Mouse (Mus musculus) cerebellum, postnatal 25 days (tissue): ENCODE measurements around the gene Rassf3.

Source experiments
- DNase-seq, 2 experiments: peaks; one replicate each; pipeline ENCODE4 v3.0.0; 2021; ENCODE audit warnings: mixed read lengths in 2 of 2

Gene Rassf3

DNA sequence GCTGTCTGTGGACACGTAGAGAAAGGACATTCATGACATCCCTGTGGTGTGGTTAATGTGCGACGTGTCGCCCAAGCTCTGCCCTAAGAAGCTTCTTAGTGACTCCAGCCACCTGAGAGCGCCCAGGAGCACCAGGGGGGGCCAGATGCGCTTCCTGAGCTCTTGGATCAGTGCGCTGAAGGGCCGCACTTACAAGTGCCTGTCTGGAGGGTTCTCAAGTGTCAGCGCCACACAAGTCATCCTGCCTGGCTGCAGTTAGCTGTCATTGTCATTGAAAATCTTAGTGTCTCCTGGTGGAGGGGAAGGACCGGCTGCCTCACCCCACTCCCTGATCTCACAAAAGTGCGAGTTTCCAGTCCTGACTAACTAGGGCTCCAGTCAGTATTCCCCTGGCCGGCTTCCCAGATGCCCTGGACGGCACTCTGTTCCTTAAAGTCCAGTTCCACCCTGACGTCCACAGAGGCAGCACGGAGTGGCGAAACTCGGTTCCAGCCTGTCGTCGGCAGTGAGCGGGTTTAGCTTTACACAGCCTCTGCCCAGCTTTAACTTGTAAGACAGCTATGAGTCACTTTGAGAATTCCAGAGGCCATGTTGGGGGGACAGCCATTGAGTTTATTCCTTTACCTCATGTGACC is 80.5 kb downstream of the Rassf3 start:
- no peak for DNase-seq

DNA sequence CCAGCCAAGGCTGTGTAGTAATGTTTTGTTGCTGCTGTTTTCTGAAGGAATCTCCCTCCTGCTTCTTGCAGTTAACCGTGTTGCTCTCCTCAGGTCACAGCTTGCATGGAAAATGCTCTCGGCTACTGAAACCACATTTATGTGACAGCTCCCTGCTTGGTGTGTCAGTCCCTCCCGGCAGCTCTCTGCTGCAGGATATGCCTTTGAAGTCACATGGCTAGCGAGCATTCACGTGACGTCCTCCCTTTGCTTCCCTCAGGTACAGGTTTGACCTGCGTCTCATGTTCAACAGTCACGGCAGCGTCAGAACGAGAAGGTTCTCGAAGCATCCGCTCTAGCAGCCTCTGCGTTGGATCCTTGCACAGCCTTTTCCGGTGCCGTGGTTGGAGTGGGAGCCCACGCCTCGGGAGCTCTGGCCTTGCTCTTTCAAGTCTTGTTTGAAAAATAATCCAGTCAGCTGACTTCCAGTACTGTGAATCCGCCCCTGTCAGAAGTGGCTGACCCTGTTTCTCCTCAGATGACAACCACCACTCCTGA is 81.3 kb downstream of the Rassf3 start:
- no peak for DNase-seq

DNA sequence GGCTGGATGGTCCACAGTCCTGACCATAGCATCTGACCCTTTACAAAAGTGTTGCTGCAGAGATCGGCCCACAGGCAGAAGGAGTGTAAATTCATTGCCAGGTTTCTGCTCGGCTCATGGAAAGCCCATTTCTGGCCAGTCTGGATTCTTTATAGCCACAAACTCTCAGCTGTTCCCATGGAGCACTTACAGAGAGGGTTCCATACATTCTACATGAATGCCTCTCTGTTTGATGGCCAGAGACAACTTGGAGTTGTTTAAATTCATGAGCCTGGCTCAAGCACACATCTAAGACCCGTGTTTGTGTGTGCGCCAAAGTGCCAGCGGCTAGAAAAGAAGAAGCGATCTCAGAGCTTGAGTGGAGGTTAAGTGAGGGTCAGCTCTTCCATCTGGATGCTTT is 81.9 kb downstream of the Rassf3 start:
- DNase-seq = no peak

DNA sequence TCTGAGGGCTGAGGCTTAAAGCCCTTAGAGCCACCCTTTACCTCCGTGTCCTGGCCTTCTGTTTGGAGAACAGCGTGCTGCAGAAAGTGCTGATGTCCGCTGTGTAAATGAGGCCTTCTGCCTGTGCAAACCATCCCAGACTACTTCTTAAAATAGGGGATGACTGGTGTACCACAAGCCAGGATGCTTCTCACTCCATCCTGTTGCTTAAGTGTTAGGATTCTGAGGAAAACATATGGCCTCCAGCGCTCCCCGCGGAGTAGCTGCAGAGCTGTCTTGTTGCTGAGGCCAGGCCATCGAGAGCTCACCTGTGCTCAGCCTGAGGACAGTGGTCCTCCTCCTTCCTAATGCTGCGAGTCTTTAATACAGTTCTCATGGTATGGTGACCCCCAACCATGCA is 84.2 kb downstream of the Rassf3 start:
- peak; percentile 37 to 56 for DNase-seq

DNA sequence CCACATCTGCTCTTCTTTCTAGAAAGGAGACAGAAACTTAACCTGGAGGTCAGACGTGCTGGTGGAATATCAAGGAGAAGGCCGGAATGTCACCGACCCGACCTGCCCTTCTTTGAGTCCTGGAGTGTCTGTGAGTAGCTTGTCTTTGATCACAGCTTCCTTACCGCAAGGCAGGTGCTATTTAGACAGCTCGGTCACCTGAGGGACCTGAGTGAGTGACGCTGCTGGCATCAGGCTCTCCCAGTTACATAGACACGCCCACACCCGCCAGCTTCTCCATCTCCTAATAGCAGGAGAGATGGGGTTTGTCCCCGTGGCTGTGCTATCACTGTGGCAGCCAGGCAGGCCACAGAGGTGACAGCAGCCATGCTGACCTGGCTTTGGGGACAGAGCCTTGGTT is 85.5 kb downstream of the Rassf3 start:
- no peak for DNase-seq

DNA sequence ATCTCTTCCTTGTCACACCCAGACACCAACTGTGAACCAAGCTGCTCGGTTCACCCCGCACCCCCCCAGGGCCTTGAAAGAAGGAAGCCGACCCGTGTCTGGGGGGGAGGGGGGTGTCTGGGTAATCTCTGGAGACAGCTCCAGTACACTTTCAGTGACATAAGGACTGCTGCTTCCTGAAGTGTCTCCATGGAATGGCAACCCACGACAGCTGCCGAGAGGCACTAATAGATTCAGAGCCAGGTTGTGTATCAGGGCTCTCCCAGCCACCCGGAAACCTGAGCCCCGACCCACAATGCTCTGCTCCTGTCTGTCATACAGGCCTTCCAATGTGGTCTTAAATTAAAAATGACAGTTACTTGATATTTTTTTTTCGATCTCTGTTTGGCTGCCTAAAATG is 89.8 kb downstream of the Rassf3 start:
- DNase-seq = peak in 1 of 2 experiments; percentile 21

DNA sequence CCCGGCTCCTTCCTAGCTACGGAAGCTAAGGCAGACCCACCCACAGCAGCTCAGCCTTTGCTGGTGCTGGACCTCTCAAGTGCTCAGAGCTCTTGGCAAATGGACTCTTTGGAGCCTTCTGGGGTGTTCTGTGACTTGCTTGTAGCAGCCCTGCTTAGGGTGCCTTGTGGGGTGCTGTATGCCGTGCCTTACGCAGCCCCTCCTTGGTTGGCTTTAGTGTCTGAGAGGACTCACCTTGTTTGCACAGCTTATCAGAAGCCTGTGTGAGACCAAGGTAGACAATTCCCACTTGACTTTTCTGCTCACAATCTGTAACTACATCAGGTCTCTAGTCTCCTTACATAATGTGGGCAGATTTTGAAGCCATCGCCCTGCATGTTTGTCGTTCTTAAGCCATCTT is 90.5 kb downstream of the Rassf3 start:
- DNase-seq = no peak

DNA sequence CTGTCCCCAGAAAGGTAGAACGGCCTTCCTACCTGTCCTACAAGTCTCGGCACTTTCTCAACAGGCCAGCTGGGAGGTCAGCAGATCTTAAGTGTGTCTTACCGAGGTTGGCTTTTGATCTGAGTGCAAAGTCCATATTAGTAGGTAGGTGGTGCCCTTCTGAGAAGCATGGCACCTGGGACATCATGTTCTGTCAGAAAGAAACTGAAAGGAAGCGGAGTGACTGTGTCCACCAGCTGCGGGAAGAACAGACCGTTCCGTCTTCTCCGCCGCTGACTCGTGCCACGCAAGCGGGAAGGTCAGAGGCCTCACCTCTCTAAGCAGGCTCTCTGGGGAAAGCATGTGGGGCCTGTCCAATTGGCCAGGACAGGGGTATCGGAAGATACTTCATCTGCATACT is 91.4 kb downstream of the Rassf3 start:
- DNase-seq = no peak

DNA sequence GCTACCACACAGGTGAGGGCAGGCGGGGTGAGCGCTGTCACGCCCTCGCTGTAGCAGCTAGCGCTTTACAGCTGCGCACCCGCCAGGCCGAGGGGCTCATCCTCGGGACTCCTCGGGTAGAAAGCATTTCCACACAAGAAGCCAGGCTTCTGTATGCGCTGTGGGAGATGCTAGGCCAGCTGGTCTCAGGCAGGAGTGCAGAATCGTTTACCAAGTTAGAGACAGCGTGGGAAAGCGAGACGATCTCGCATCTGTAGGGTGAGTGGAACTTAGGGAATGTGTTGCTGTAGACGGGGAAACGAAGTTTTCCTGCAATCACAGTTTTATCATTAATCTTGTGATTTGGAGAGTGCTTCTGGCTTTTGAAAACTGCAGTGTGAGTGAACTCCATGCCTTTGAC is 94.9 kb downstream of the Rassf3 start:
- DNase-seq = no peak

DNA sequence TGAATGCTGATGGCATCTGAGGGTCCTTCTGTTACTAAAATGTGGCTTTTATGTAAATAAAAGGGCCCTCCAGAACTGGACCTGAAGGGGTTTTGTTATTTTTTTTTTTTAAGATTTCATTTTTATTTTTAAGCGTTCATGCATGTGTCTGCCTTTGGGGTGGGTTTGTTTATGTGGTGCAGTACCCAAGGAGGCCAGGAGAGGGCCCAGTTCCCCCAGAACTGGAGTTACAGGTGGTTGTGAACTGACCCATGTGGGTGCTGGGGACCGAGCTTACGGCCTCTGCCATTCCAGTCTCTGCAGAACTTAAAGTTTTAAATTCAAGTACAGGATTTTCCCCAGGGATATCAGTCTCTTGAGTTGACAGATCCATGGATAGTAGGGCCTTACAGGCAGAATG is 96.8 kb downstream of the Rassf3 start:
- DNase-seq = no peak

DNA sequence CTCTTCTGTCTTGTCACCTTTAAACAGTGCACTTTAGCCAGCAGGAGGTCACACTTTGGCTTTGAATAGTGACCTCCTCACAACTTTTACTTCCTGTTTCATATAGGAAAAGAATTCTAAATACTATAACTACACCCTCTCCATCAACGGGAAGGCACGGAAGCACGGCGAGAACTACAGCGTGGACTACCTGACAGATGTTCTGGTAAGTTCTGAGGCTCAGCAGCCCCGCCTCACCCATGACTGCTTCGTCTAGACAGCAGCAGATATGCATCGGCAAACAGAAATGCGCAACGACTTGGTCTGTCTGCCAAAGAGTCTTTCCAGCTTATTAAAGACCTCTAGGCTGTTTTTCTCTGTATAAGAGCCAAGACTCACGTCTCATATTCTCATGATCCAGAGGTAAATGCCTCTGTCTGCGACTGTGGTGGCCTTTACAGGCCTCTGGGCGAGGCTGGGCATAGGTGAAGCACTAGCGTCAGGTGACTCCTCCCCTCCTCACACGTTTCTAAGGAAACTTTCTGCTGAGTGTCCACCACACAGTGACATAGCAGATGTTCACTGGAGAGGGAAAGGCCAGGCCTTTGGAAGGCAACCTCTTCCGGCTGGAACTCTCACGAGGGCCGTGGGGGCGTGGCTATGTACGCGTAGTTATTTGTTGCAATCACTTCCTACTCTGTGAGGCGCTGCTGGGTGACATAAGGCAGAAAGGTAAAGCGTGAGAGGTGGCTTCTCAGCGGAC is 99.4 kb downstream of the Rassf3 start:
- no peak for DNase-seq

DNA sequence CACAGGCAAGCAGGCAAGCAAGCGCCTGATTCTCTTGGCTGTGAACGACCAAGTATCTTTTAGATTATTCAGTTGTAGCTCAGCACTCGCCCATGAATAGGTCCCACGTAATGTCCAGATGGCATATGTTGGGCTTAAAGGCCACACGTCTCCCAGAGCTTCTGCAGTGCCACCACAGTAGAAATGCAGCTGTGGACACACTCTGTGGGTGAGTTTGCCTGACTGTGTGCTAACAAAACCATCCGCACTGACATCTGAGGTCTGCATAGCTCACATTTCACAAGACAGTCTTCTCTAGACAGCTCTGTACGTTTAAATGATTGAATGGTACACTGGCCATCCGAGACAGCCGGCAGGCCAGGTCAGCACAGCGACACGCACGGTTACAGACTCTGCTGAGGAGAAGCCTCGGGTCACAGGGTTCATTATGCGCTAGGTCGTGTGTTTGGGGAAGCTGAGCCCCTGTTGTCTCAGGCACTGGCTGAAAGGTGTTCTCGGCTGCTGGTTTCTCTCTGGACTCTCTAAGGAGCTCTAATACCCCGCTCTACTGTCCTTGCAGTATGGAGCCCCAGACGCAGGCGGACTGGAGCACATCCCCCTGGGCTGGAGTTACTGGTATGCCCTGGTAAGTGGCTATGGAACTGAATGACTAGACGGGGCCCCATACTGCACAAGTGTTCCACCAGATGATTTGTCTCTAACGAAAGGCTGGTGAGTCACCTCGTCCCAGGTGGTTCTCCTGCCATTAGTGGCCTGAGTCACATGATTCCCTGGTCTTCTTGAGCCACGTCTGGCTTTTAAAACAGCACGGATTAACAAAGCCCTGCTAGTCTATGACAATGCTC is 100.3 kb downstream of the Rassf3 start:
- no peak for DNase-seq

DNA sequence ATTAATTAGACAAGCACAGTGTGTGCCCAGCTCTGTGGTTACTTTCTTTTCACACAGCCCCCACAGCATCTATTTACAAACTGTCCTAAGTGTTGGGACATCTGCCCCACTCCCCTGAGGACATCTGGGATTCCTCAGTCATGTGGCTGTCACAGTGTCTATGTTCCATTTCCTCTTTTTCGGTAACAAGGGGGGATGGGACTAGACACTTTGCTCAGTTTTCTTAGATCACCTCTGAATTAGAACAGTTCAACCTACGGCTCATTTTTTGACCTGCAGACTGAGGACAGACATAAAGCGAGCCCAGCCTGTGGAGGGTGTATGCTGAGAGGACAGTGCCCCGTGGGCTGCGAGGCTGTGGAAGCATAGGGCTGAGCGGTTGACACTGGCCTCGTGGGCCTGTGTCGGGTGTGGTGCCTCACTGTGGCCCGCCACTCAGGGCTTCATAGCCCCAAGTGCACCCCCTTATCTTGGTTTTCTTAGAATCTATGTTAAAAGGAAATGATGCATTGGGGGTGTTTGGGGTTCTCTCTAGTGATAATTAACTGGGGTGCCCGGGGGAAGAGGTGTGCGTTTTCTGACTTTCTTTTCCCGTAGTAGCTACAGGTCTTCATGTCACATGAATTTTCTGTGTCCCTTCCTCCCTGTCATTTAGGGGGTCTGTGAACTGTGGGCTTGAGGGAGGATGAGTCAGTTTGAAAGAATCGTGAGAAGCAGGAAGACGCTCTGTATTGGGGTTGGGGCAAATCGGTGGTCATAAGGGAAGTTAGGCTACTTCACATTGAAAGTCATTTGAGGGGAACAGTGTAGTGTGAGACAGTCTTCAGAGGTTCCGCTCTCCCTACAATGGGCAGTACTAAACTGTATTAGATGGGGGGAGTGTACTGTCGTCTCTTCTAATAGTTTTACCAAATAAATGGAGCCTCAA is 101.2 kb downstream of the Rassf3 start:
- no peak for DNase-seq

DNA sequence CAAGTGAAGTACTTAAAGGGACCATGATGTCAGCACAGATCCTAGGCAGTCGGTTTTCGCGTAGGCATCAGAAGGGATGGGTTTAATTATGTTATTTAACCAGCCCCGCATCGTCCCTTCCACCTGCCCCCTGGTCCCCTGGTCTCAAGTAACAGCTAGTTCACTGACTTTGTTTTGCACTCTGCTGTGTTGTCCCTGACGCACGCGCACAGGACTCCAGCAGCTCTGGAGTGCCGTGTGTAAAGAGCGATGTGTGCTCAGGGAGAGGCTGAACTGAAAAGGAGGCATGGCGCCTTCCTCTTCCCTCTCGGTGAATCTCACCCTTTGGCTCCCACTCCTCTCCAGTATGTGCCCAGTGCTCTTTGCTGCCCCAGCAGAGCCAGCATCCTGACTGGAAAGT is 102.1 kb downstream of the Rassf3 start:
- DNase-seq = peak in 1 of 2 experiments; percentile 2

DNA sequence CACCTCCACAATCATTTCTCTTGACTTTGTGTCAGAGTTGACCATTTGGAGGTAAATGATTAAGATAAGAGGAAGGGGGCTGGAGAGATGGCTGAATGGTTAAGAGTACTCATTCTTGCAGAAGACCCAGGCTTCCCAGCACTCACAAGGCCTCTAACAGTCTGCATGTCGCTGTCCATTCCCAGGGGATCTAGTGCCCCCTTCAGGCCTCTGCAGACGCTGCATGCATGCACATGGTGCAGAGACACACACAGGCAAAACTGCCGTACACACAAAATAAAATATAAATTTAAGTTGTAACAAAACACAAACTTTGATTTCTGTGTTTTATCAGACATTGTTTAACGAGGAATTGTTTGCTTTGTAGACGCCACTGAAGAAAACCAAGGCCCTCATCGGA is 105.4 kb downstream of the Rassf3 start:
- DNase-seq = no peak

DNA sequence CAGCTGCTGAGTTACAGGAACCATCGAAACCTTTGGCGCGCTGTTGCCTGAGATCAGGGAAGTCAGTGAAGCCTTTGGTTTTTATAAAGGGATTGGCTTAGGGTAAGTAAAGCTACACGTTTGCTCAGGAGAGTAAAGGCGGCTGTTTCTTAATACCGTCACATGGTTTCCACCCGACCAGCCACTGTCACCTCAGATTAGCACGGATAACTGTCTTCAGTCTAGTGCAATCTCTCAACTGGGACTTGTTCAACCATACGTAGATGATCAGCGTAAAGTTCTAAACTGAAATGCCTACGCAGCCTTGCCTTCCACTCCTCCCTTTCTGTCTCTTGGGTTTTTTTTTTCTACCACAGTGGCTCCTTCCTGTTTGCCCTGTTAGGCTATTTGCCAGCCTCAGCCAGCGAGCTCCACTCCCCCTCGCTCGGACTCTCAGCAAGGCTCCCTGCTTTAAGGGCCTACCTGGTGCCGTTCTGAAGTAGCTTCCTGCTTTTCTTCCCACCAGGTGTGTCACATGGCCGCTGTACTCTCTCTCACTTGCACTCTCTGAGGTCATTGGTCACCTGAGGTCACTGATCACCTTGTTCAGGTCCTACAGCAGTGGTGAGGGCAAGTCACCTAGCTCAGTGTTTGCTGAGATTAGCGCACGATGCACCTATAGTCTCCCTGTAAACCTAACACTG is 107.2 kb downstream of the Rassf3 start:
- DNase-seq = no peak

DNA sequence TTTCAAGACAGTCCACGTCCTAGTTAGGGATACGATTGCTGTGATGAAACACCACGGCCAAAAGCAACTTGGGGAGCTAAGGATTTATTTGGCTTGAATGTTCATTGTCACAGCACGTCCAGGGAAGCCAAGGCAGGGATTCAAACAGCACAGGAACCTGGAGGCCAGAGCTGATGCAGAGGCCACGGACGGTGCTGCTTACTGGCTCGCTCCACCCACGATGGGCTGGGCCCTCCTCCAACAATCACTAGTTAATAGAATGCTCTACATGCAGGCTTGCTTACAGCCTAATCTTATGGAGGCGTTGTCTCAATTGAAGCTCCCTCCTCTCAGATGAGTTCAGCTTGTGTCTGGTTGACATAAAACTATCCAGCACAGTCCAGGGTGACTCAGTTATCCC is 108.4 kb downstream of the Rassf3 start:
- no peak for DNase-seq

DNA sequence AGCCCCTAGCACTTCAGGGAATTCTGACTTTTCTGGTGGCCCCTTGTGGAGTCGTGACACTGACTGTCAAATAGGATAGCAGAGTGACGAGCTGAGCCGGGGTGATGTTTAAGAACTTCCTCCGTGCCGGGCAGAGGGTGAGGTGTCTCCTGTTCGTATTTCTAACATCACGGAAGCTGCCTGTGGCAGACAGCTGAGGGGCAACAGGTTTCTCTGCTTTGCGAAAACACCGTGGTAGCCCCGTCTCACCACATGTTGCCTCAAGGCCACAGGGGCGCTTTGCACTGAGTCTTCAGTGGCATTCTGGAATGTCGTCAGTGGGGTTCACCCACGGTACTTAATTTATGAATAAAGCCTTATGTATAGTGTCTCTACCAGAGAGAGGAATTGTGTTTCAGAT is 108.9 kb downstream of the Rassf3 start:
- DNase-seq = no peak

DNA sequence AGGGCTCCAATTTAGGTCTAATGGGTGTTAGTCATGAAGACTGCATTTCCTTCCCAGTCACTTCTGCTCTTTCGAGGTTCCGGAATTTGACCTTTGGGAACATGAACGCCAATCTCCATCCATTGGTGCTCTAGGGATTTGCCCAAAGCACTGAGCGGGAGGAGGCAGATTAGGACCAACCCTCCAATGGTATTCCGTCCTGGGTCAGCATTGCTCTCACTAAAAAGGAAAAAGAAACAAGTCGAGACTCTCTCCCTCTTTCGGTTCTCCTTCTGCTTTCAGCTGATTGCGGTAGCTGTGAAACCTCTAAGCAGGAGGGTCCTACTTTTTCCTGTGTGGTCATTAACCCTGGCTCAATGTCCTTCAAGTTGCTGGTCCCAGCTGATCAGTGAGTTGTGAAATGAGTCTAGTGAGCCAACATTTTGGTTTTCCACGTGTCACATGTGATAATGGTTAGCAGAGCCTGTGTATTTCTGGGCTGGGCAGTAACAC is 110.3 kb downstream of the Rassf3 start:
- no peak for DNase-seq

DNA sequence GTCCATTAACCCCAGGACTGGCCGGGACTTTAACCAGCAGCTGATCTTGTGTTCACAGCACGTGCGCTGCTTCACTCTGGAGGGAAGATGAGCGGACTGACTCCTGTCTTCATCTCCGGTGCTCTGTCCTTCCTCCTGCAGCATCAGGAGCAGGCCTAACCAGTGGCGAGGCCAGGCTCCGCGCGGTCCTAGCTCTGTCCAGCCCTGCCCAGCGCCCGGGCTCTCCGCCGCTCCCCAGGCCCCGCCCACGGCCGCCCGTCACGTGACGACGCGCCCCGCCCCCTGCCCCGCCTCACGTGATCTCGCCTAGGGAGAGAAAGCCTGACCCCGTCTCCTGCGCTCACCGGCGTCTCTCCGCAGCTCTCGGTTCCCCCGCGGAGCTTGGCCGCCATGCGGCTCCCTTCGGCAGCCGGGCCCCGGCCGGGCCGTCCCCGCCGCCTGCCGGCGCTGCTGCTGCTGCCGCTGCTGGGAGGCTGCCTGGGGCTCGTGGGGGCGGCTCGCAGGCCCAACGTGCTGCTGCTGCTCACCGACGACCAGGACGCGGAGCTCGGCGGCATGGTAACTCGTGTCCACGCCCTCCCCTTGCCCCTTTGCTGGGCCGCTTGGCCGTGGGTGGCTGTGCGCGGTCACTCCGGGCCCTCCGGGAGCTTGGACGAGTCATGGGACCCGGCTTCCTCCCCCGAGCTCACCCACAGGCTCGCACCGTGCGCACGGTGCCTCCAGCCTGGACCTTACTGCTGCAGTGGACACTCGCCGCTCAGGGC is 111.2 kb downstream of the Rassf3 start, which contains the start of gene Gns:
Gns (plus strand) TSS at position 290 of the 764 bp plus-strand sequence.
- peak; percentile 92 to 97 for DNase-seq

DNA sequence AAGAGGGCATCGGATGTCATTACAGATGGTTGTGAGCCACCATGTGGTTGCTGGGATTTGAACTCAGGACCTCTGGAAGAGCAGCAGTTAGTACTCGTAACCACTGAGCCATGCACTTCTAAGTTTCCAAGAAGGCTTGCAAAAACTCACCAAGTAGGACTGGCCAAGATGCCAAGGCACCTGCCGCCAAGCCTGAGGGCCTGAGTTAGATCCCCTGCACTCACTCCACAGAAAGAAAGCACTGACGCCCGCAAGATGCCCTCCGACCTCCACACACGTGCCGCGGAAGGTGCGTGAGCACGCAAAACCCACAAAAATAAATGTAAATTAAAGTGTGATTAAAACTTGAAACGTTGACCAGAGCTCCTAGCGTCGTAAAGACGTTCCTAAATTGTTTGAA is 111.8 kb downstream of the Rassf3 start:
- peak; percentile 20 to 28 for DNase-seq
